Mouse (Mus musculus): ENCODE measurements around the gene Gins3. TPM values are rescaled to one million over a fixed set of nuclear protein-coding genes. Genes with fewer than 3 reads are reported as not detected.
"Not testable (repeated sequence)": the region's sequence is repeated elsewhere in the genome, so short reads cannot be mapped to it uniquely, and the experiment has no call there.

Gene Gins3
- total and polyA plus RNA-seq, 2 experiments = 0.31 to 0.83 TPM

DNA sequence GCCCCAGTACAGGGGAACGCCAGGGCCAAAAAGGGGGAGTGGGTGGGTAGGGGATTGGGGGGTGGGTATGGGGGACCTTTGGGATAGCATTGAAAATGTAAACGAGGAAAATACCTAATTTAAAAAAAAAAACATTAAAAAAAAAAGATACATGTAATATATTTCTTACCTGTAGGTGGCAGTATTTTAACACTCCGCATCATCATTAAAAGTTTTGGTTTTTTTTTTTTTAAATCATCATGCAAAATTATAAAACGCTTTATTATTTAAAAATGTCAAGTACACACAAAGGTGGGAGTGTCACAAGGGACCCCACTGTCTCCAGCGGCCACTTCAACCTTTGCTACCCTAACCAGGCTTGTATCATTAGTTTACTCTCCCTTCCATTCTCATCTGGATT is 26.7 kb upstream of the Gins3 start:
- not testable (repeated sequence) for H3K4me1 ChIP-seq (ENCODE audit: control insufficient read depth, insufficient read depth, low read length); H3K27ac ChIP-seq (replicated peaks; ENCODE audit: insufficient read depth, low read depth, low read length); H3K27me3 ChIP-seq (ENCODE audit: control insufficient read depth, insufficient read depth, low read length); H3K79me2 ChIP-seq (ENCODE audit: control insufficient read depth, insufficient read depth, low read length); DNase-seq (ENCODE audit: extremely low read depth, low read depth, low spot score); H3K36me3 ChIP-seq (ENCODE audit: control insufficient read depth, insufficient read depth, low read length); H3K9ac ChIP-seq (ENCODE audit: low read depth, low read length); H3K4me3 ChIP-seq (ENCODE audit: insufficient read depth, low read depth, low read length)
- WGBS = 19% methylated on average over 4 of the region's 5 CpGs
- peak; percentile 39 for TF ChIP-seq CTCF (IDR thresholded peaks at IDR 0.05; ENCODE audit: low read depth, low read length)

GRCm38 (mm10) chr8:95607210-95607609 is 26.0 kb upstream of the Gins3 start:
- no peak overlapping the region for H3K4me3 ChIP-seq (ENCODE audit: insufficient read depth, low read depth, low read length)
- no peaks in the 10 kb centered on the region for H3K79me2 ChIP-seq (ENCODE audit: control insufficient read depth, insufficient read depth, low read length)
- no peaks in the 10 kb centered on the region for H3K27me3 ChIP-seq (ENCODE audit: control insufficient read depth, insufficient read depth, low read length)
- no peak for TF ChIP-seq POLR2A (IDR thresholded peaks at IDR 0.05; ENCODE audit: extremely low read depth, insufficient read depth, low read length)
- TF ChIP-seq CTCF (IDR thresholded peaks at IDR 0.05; ENCODE audit: low read depth, low read length) = no peak
- no peak for DNase-seq (ENCODE audit: extremely low read depth, low read depth, low spot score)
- whole genome bisulfite sequencing = 60% methylated on average over 9 of the region's 9 CpGs
- no peaks in the 10 kb centered on the region for H3K36me3 ChIP-seq (ENCODE audit: control insufficient read depth, insufficient read depth, low read length)
- no peaks in the 10 kb centered on the region for H3K4me1 ChIP-seq (ENCODE audit: control insufficient read depth, insufficient read depth, low read length)
- H3K9ac ChIP-seq (ENCODE audit: low read depth, low read length) = no peak overlapping the region
- H3K27ac ChIP-seq (replicated peaks; ENCODE audit: insufficient read depth, low read depth, low read length) = no peak overlapping the region

DNA sequence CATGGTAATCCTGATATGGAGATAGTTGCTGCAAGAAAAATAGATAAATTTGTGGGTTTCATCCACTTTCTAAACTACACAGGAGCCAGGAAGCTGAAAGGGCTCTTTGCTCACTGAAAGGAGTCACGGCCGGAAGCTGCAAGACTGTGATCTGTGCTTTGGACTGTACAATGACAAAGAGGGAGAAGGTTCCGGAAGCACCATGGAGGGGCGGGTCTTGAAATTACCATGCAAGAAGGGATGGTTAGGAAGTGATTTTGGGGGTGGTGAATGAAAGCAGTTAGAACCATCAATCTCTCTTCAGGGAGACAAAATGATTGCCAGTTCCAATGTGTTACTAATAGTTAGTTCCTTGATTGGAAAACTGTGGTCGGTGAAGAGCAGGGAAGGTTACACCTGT is 23.8 kb upstream of the Gins3 start:
- Histone ChIP-seq H3K79me2 (ENCODE audit: control insufficient read depth, insufficient read depth, low read length) (no peaks in the 10 kb centered on the region), H3K27ac (replicated peaks; ENCODE audit: insufficient read depth, low read depth, low read length) (no peak overlapping the region), H3K4me3 (ENCODE audit: insufficient read depth, low read depth, low read length) (no peak overlapping the region), H3K36me3 (ENCODE audit: control insufficient read depth, insufficient read depth, low read length) (no peaks in the 10 kb centered on the region), H3K4me1 (ENCODE audit: control insufficient read depth, insufficient read depth, low read length) (no peaks in the 10 kb centered on the region), H3K9ac (ENCODE audit: low read depth, low read length) (no peak overlapping the region), H3K27me3 (ENCODE audit: control insufficient read depth, insufficient read depth, low read length) (0 out of 2 replicates have a peak, but pooled peaks cover 4% of the 10 kb centered on the region)
- no peak for DNase-seq (ENCODE audit: extremely low read depth, low read depth, low spot score)
- WGBS = 84% methylated on average over 5 of the region's 5 CpGs
- TF ChIP-seq POLR2A (IDR thresholded peaks at IDR 0.05; ENCODE audit: extremely low read depth, insufficient read depth, low read length) (no peak), CTCF (IDR thresholded peaks at IDR 0.05; ENCODE audit: low read depth, low read length) (no peak)

- peak; percentile 2 for DNase-seq (ENCODE audit: extremely low read depth, low read depth, low spot score)
- TF ChIP-seq POLR2A (IDR thresholded peaks at IDR 0.05; ENCODE audit: extremely low read depth, insufficient read depth, low read length) = no peak
- Histone ChIP-seq H3K4me3 (ENCODE audit: insufficient read depth, low read depth, low read length) (no peak overlapping the region), H3K27me3 (ENCODE audit: control insufficient read depth, insufficient read depth, low read length) (0 out of 2 replicates have a peak, but pooled peaks cover 4% of the 10 kb centered on the region), H3K27ac (replicated peaks; ENCODE audit: insufficient read depth, low read depth, low read length) (no peak overlapping the region), H3K4me1 (ENCODE audit: control insufficient read depth, insufficient read depth, low read length) (no peaks in the 10 kb centered on the region), H3K36me3 (ENCODE audit: control insufficient read depth, insufficient read depth, low read length) (no peaks in the 10 kb centered on the region), H3K9ac (ENCODE audit: low read depth, low read length) (no peak overlapping the region), H3K79me2 (ENCODE audit: control insufficient read depth, insufficient read depth, low read length) (no peaks in the 10 kb centered on the region)
- 50% methylated on average over 14 of the region's 14 CpGs for WGBS
Measured at GRCm38 (mm10) chr8:95610749-95611148, 22.5 kb upstream of the Gins3 start.

- 71% methylated on average over 5 of the region's 5 CpGs for WGBS
- Histone ChIP-seq H3K79me2 (ENCODE audit: control insufficient read depth, insufficient read depth, low read length) (no peaks in the 10 kb centered on the region), H3K4me3 (ENCODE audit: insufficient read depth, low read depth, low read length) (no peak overlapping the region), H3K9ac (ENCODE audit: low read depth, low read length) (no peak overlapping the region), H3K36me3 (ENCODE audit: control insufficient read depth, insufficient read depth, low read length) (no peaks in the 10 kb centered on the region), H3K27ac (replicated peaks; ENCODE audit: insufficient read depth, low read depth, low read length) (no peak overlapping the region), H3K27me3 (ENCODE audit: control insufficient read depth, insufficient read depth, low read length) (0 out of 2 replicates have a peak, but pooled peaks cover 4% of the 10 kb centered on the region), H3K4me1 (ENCODE audit: control insufficient read depth, insufficient read depth, low read length) (no peaks in the 10 kb centered on the region)
- DNase-seq (ENCODE audit: extremely low read depth, low read depth, low spot score) = no peak
- TF ChIP-seq CTCF (IDR thresholded peaks at IDR 0.05; ENCODE audit: low read depth, low read length) = no peak
- TF ChIP-seq POLR2A (IDR thresholded peaks at IDR 0.05; ENCODE audit: extremely low read depth, insufficient read depth, low read length) = no peak
Measured at GRCm38 (mm10) chr8:95611769-95612168, 21.5 kb upstream of the Gins3 start.

- Histone ChIP-seq H3K27ac (replicated peaks; ENCODE audit: insufficient read depth, low read depth, low read length) (no peak overlapping the region), H3K27me3 (ENCODE audit: control insufficient read depth, insufficient read depth, low read length) (0 out of 2 replicates have a peak, but pooled peaks cover 4% of the 10 kb centered on the region), H3K4me3 (ENCODE audit: insufficient read depth, low read depth, low read length) (no peak overlapping the region), H3K79me2 (ENCODE audit: control insufficient read depth, insufficient read depth, low read length) (no peaks in the 10 kb centered on the region), H3K4me1 (ENCODE audit: control insufficient read depth, insufficient read depth, low read length) (no peaks in the 10 kb centered on the region), H3K36me3 (ENCODE audit: control insufficient read depth, insufficient read depth, low read length) (no peaks in the 10 kb centered on the region), H3K9ac (ENCODE audit: low read depth, low read length) (no peak overlapping the region)
- no peak for DNase-seq (ENCODE audit: extremely low read depth, low read depth, low spot score)
- TF ChIP-seq CTCF (IDR thresholded peaks at IDR 0.05; ENCODE audit: low read depth, low read length) = no peak
- no peak for TF ChIP-seq POLR2A (IDR thresholded peaks at IDR 0.05; ENCODE audit: extremely low read depth, insufficient read depth, low read length)
- WGBS = 91% methylated on average over 7 of the region's 7 CpGs
Measured at GRCm38 (mm10) chr8:95616383-95616782, 16.9 kb upstream of the Gins3 start.

Measured in liver, adult 2 months (tissue).